Mouse (Mus musculus) thymus, postnatal 10 days (tissue): ENCODE results near the gene Ambra1.

ENCODE experiments used
- DNase-seq, 2 experiments: peaks; one replicate each; pipeline ENCODE4 v3.0.0; 2021; ENCODE audit warnings: low spot score in 2 of 2

The Ambra1 gene

GRCm38 (mm10) chr2:91959544-91960410 is 229.8 kb downstream of the Ambra1 start:
- DNase-seq: no peak

- no peak for DNase-seq
Measured at GRCm38 (mm10) chr2:91960459-91960858, 230.5 kb downstream of the Ambra1 start.

- DNase-seq: peak; percentile 40 to 45
Measured at GRCm38 (mm10) chr2:91961901-91962761, 232.2 kb downstream of the Ambra1 start.

- peak; percentile 42 to 48 for DNase-seq
Measured at GRCm38 (mm10) chr2:91962864-91963401, 233.0 kb downstream of the Ambra1 start.

- peak; percentile 90 to 97 for DNase-seq
Measured at GRCm38 (mm10) chr2:91963443-91963932, 233.6 kb downstream of the Ambra1 start.

- no peak for DNase-seq
Measured at GRCm38 (mm10) chr2:91964610-91965204, 234.8 kb downstream of the Ambra1 start.

- DNase-seq: peak in 1 of 2 experiments; percentile 44
Measured at GRCm38 (mm10) chr2:91965417-91965816, 235.5 kb downstream of the Ambra1 start.

GRCm38 (mm10) chr2:91966367-91966766 is 236.4 kb downstream of the Ambra1 start:
- DNase-seq: no peak

GRCm38 (mm10) chr2:91967962-91968361 is 238.0 kb downstream of the Ambra1 start:
- DNase-seq: no peak
